Mouse (Mus musculus) spleen, postnatal 10 days (tissue): ENCODE data around the gene Nubp2.

Experiments used
- DNase-seq, 2 experiments: peaks; one replicate each; pipeline ENCODE4 v3.0.0; 2021 to 2022; ENCODE audit warnings: low spot score in 2 of 2

The Nubp2 gene

GRCm38 (mm10) chr17:24886134-24886931 is at the start of gene Nubp2, which contains the start of gene Spsb3:
Gene Nubp2 (minus strand): TSS chr17:24886349.
Gene Spsb3 (plus strand): TSS chr17:24886643.
- peak; percentile 93 to 98 for DNase-seq

GRCm38 (mm10) chr17:24935666-24936065 is 49.5 kb upstream of the Nubp2 start:
- no peak for DNase-seq

GRCm38 (mm10) chr17:24934926-24935325 is 48.8 kb upstream of the Nubp2 start:
- DNase-seq = no peak

- DNase-seq = no peak
These were observed 47.0 kb upstream of the Nubp2 start for GRCm38 (mm10) chr17:24933163-24933562.

GRCm38 (mm10) chr17:24932431-24932830 is 46.3 kb upstream of the Nubp2 start:
- DNase-seq = no peak

GRCm38 (mm10) chr17:24929506-24929905 is 43.4 kb upstream of the Nubp2 start:
- no peak for DNase-seq

- no peak for DNase-seq
These were observed 37.1 kb upstream of the Nubp2 start for GRCm38 (mm10) chr17:24923246-24923645.

GRCm38 (mm10) chr17:24913984-24914383 is 27.8 kb upstream of the Nubp2 start:
- no peak for DNase-seq

- no peak for DNase-seq
These were observed 21.4 kb upstream of the Nubp2 start for GRCm38 (mm10) chr17:24907591-24907990.

- DNase-seq = peak; percentile 26 to 31
These were observed 17.6 kb upstream of the Nubp2 start for GRCm38 (mm10) chr17:24903767-24904166.

GRCm38 (mm10) chr17:24902671-24903474 is 16.7 kb upstream of the Nubp2 start:
- DNase-seq = peak; percentile 78 to 85

GRCm38 (mm10) chr17:24902124-24902523 is 16.0 kb upstream of the Nubp2 start:
- DNase-seq = peak in 1 of 2 experiments; percentile 33

- DNase-seq = no peak
These were observed 13.9 kb upstream of the Nubp2 start for GRCm38 (mm10) chr17:24900014-24900413.

- no peak for DNase-seq
These were observed 13.0 kb upstream of the Nubp2 start for GRCm38 (mm10) chr17:24899153-24899552.

- DNase-seq = no peak
These were observed 12.1 kb upstream of the Nubp2 start for GRCm38 (mm10) chr17:24898041-24898854.

- DNase-seq = no peak
These were observed 11.5 kb upstream of the Nubp2 start for GRCm38 (mm10) chr17:24897600-24897999.

GRCm38 (mm10) chr17:24896993-24897269 is 10.8 kb upstream of the Nubp2 start:
- DNase-seq = no peak

GRCm38 (mm10) chr17:24896241-24896992 is 10.3 kb upstream of the Nubp2 start, which contains the start of gene Nme3:
Gene Nme3 (plus strand): TSS chr17:24896500.
- peak; percentile 82 to 87 for DNase-seq

- DNase-seq = no peak
These were observed 9.6 kb upstream of the Nubp2 start for GRCm38 (mm10) chr17:24895571-24896240.

GRCm38 (mm10) chr17:24894995-24895547 is 8.9 kb upstream of the Nubp2 start, which contains the start of the genes Eme2 and Mrps34:
Gene Eme2 (minus strand): TSS chr17:24895087.
Gene Mrps34 (plus strand): TSS chr17:24895116.
- DNase-seq = peak in 1 of 2 experiments; percentile 82
